Mouse (Mus musculus) megakaryocyte, embryonic 14.5 days (primary cell): ENCODE results near the gene Ppp2r1a.

Experiments
- FLI1 ChIP-seq: IDR thresholded peaks from 2 replicates; pipeline ENCODE4 v1.6.1; 2012; ENCODE audit warnings: low read length, inconsistent platforms, mixed read lengths
- GATA1 ChIP-seq: IDR thresholded peaks from 3 replicates; pipeline ENCODE4 v1.6.1; 2012; ENCODE audit warnings: mixed read lengths, low read length, inconsistent platforms, borderline replicate concordance

- TF ChIP-seq GATA1 = no peak
- no peak for TF ChIP-seq FLI1
Observed at GRCm38 (mm10) chr17:20904991-20905390, 40.1 kb upstream of the Ppp2r1a start, which contains the start of gene Vmn1r231.
